Mouse (Mus musculus) ES-Bruce4 (cell line): ENCODE measurements at regions not wholly inside any gene's neighbourhood (a gene's known extent, or its start where the extent isn't known, plus 50 kb on each side); places are given as distances from the start of the nearest gene placed in this dataset.

Experiments used
- CTCF ChIP-seq: IDR thresholded peaks from one replicate; pipeline ENCODE4 v1.8.1; 2011; ENCODE audit warnings: low read depth, low read length
- EP300 ChIP-seq: IDR thresholded peaks from 2 replicates; pipeline ENCODE4 v1.6.1; 2011; ENCODE audit warnings: low read depth, low read length; ENCODE audit not compliant: insufficient read depth
- POLR2A ChIP-seq: IDR thresholded peaks from one replicate; pipeline ENCODE4 v1.8.1; 2011; ENCODE audit warnings: low read length; ENCODE audit not compliant: insufficient read depth

DNA sequence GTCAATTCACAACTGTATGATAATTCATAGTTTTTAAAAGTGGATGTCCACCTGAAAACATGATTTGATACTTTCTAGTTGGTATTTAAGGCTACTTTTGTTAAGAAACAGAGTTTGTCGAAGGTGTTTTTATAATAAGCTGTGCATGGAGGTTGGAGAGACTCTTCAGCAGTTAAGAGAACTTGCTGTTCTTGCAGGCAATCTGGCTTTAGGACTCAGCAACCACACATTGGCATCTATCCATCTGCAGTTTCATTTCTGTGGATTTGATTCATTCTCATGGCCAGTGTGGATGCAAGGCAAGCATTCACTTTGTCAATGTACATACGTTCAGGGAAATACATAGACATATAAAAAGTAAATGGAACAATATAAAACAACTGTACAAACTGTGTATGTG, 784.5 kb upstream of the Gpc5 start:
- no peak for TF ChIP-seq POLR2A
- no peak for TF ChIP-seq CTCF
- TF ChIP-seq EP300, result no peak
